ENCODE assay signal across 9 mouse cellular contexts in genomic region chr13:101311634-101312314, GRCm38 (mm10).
DNase-seq lines count a peak whose midpoint lies in the region; ATAC-seq and TF ChIP-seq lines count a peak whose summit lies in the region.
"Had no signal": no experiment of that assay in that cellular context is flagged by ENCODE, and none has a peak within 500 bp of the region (broad histone marks: within the 10 kb centered on the region; RNA-seq: fewer than 3 reads in every experiment).

No protein-coding gene starts in this region.

- H3K27ac ChIP-seq in intestine, postnatal 0 days (ENCODE audit: low read depth, low read length): no peak overlapping the region
- H3K27ac ChIP-seq in lung, embryonic 15.5 days: no peak overlapping the region
- H3K27ac ChIP-seq: embryonic facial prominence, embryonic 13.5 days; liver, embryonic 14.5 days had no signal

- H3K27me3 ChIP-seq in intestine, postnatal 0 days (replicated peaks; ENCODE audit: control insufficient read depth, insufficient read depth, low read length): no peaks in the 10 kb centered on the region
- H3K27me3 ChIP-seq in lung, embryonic 15.5 days: peaks cover 29% of the 10 kb centered on the region
- H3K27me3 ChIP-seq: embryonic facial prominence, embryonic 13.5 days had no signal

- no peak for TF ChIP-seq CTCF in intestine, postnatal 0 days (IDR thresholded peaks at IDR 0.05; ENCODE audit: low read depth)

- 37% methylated on average over 3 of the region's 3 CpGs for WGBS in intestine, postnatal 0 days
- 35% methylated on average over 3 of the region's 3 CpGs for WGBS in lung, embryonic 15.5 days

- H3K4me3 ChIP-seq in intestine, postnatal 0 days (ENCODE audit: low read depth, low read length): no peak overlapping the region
- H3K4me3 ChIP-seq in lung, embryonic 15.5 days: no peak overlapping the region
- H3K4me3 ChIP-seq: embryonic facial prominence, embryonic 13.5 days had no signal

- no peak overlapping the region for H3K9ac ChIP-seq in intestine, postnatal 0 days (ENCODE audit: low read depth, low read length)
- no peak overlapping the region for H3K9ac ChIP-seq in lung, embryonic 15.5 days
- H3K9ac ChIP-seq: embryonic facial prominence, embryonic 13.5 days; liver, embryonic 14.5 days had no signal

- ATAC-seq in intestine, postnatal 0 days: peak; percentile 67; the same call in 1 of the 2 replicates
- peak; percentile 72 for ATAC-seq in lung, embryonic 15.5 days (ENCODE audit: borderline replicate concordance, extremely low read depth, low FRiP score, low TSS enrichment)
- no peak for ATAC-seq in megakaryocyte progenitor cell, adult 5-6 weeks (replicated peaks; ENCODE audit: poor library complexity)

- DNase-seq in 3T3-L1 (ENCODE audit: low read depth, low spot score) (peak; percentile 3), MN1 (ENCODE audit: low spot score) (peak; percentile 78)
- no peak for DNase-seq in layer of hippocampus, postnatal 14 days (ENCODE audit: low spot score in 2 of 2)
- no peak for DNase-seq in thymus, postnatal 4 days

- H3K9me3 ChIP-seq in intestine, postnatal 0 days (ENCODE audit: control insufficient read depth): no peaks in the 10 kb centered on the region
- H3K9me3 ChIP-seq in lung, embryonic 15.5 days: no peaks in the 10 kb centered on the region
- H3K9me3 ChIP-seq: embryonic facial prominence, embryonic 13.5 days had no signal

- H3K36me3 ChIP-seq in intestine, postnatal 0 days (ENCODE audit: control insufficient read depth, insufficient read depth): no peaks in the 10 kb centered on the region
- H3K36me3 ChIP-seq in lung, embryonic 15.5 days: no peaks in the 10 kb centered on the region
- H3K36me3 ChIP-seq: embryonic facial prominence, embryonic 13.5 days had no signal

- no peak overlapping the region for H3K4me2 ChIP-seq in intestine, postnatal 0 days (replicated peaks; ENCODE audit: low read depth)
- no peak overlapping the region for H3K4me2 ChIP-seq in lung, embryonic 15.5 days
- H3K4me2 ChIP-seq: embryonic facial prominence, embryonic 13.5 days had no signal

- H3K4me1 ChIP-seq in intestine, postnatal 0 days (replicated peaks; ENCODE audit: control insufficient read depth, insufficient read depth, low read length): peaks cover 3% of the 10 kb centered on the region; the same call in 1 of the 2 replicates
- H3K4me1 ChIP-seq in lung, embryonic 15.5 days: no peaks in the 10 kb centered on the region

Comparison
In these comparisons a context has a peak if more than half of its experiments do, and no peak if none do; other contexts are left out.
1. DNase-seq: peak in 3T3-L1 (single experiment) and MN1 (single experiment); none in layer of hippocampus, postnatal 14 days (0 of 2) and thymus, postnatal 4 days (single experiment).